Mouse (Mus musculus) MEL (cell line): ENCODE data around the gene Tmcc3. TPM values are rescaled to one million over a fixed set of nuclear protein-coding genes. Genes with fewer than 3 reads are reported as not detected.

ENCODE experiments used
- DNase-seq: peaks from one replicate; pipeline ENCODE4 v3.0.0; 2011; ENCODE audit warnings: low read depth, low spot score
- H3K27ac ChIP-seq: 2 replicates; pipeline ENCODE4 v1.5.1; 2012; ENCODE audit warnings: low read depth, mild to moderate bottlenecking, control low read depth, low read length, moderate library complexity; ENCODE audit not compliant: control insufficient read depth
- H3K27me3 ChIP-seq, 2 experiments: fragments of 150-350 bp in 1 of 2; sonication (generic) in 1 of 2; 2 replicates each; pipeline ENCODE4 v1.6.1; 2012; ENCODE audit warnings: low read length in 2 of 2, mild to moderate bottlenecking in 2 of 2, improper control_type of control experiment in 1 of 2, moderate library complexity in 1 of 2; ENCODE audit not compliant: insufficient read depth in 2 of 2, control insufficient read depth in 1 of 2
- H3K36me3 ChIP-seq, 2 experiments: 2 replicates each; pipeline ENCODE4 v1.6.1; 2012 to 2014; ENCODE audit warnings: low read length in 2 of 2, improper control_type of control experiment in 1 of 2, inconsistent platforms in 1 of 2, mild to moderate bottlenecking in 1 of 2; ENCODE audit not compliant: insufficient read depth in 2 of 2, control insufficient read depth in 1 of 2
- H3K4me1 ChIP-seq, 2 experiments: fragments of 150-350 bp in 1 of 2; sonication (generic) in 1 of 2; 2 replicates each; pipeline ENCODE4 v1.6.1; 2012; ENCODE audit warnings: low read length in 2 of 2, improper control_type of control experiment in 1 of 2, mild to moderate bottlenecking in 1 of 2; ENCODE audit not compliant: insufficient read depth in 2 of 2, control insufficient read depth in 1 of 2
- H3K4me3 ChIP-seq, 2 experiments: fragments of 150-350 bp in 1 of 2; sonication (generic) in 1 of 2; 2 replicates each; pipeline ENCODE4 v1.5.1; 2012; ENCODE audit warnings: low read depth in 2 of 2, low read length in 2 of 2, mild to moderate bottlenecking in 2 of 2, moderate library complexity in 2 of 2, control low read depth in 1 of 2, improper control_type of control experiment in 1 of 2; ENCODE audit not compliant: control insufficient read depth in 1 of 2, insufficient read depth in 1 of 2
- H3K79me2 ChIP-seq: 2 replicates; pipeline ENCODE4 v1.6.1; 2012; ENCODE audit warnings: mild to moderate bottlenecking, low read length, moderate library complexity; ENCODE audit not compliant: control insufficient read depth, poor library complexity, insufficient read depth
- H3K9ac ChIP-seq: 2 replicates; pipeline ENCODE4 v1.6.1; 2012; ENCODE audit warnings: low read depth, mild to moderate bottlenecking, control low read depth, low read length, moderate library complexity; ENCODE audit not compliant: control insufficient read depth, poor library complexity, severe bottlenecking
- H3K9me3 ChIP-seq: fragments of 150-350 bp; sonication (generic); replicated peaks from 2 replicates; pipeline ENCODE4 v1.6.1; 2012; ENCODE audit warnings: mild to moderate bottlenecking, low read length, improper control_type of control experiment, moderate library complexity; ENCODE audit not compliant: insufficient read depth
- CHD2 ChIP-seq: IDR thresholded peaks from 2 replicates; pipeline ENCODE4 v1.6.1; 2011; ENCODE audit warnings: low read length, improper control_type of control experiment
- CTCF ChIP-seq, 3 experiments: IDR thresholded peaks in 2 of 3; conservative IDR thresholded peaks in 1 of 3; 2 replicates each; pipeline ENCODE4 v1.5.1; 2011 to 2012; ENCODE audit warnings: low read length in 3 of 3, low read depth in 2 of 3, mild to moderate bottlenecking in 2 of 3, improper control_type of control experiment in 1 of 3, inconsistent platforms in 1 of 3, mixed read lengths in 1 of 3, moderate library complexity in 1 of 3; ENCODE audit not compliant: control insufficient read depth in 1 of 3, insufficient read depth in 1 of 3, poor library complexity in 1 of 3, severe bottlenecking in 1 of 3
- E2F4 ChIP-seq: IDR thresholded peaks from 2 replicates; pipeline ENCODE4 v1.6.1; 2011; ENCODE audit warnings: low read depth, low read length, improper control_type of control experiment, borderline replicate concordance
- EP300 ChIP-seq, 2 experiments: IDR thresholded peaks; 2 replicates each; pipeline ENCODE4 v1.6.1; 2011; ENCODE audit warnings: improper control_type of control experiment in 2 of 2, low read length in 2 of 2, low read depth in 1 of 2, mild to moderate bottlenecking in 1 of 2
- ETS1 ChIP-seq: IDR thresholded peaks from 2 replicates; pipeline ENCODE4 v1.6.1; 2012; ENCODE audit warnings: low read depth, mild to moderate bottlenecking, inconsistent platforms, low read length, improper control_type of control experiment, moderate library complexity
- GABPA ChIP-seq: IDR thresholded peaks from 2 replicates; pipeline ENCODE4 v1.6.1; 2012; ENCODE audit warnings: low read depth, mild to moderate bottlenecking, inconsistent platforms, low read length, improper control_type of control experiment, moderate library complexity
- MAZ ChIP-seq: IDR thresholded peaks from 2 replicates; pipeline ENCODE4 v1.6.1; 2012; ENCODE audit warnings: low read depth, mild to moderate bottlenecking, inconsistent platforms, low read length, improper control_type of control experiment
- MEF2A ChIP-seq: IDR thresholded peaks from 2 replicates; pipeline ENCODE4 v1.6.1; 2014; ENCODE audit warnings: low read depth, mild to moderate bottlenecking, inconsistent platforms, low read length, improper control_type of control experiment; ENCODE audit not compliant: poor library complexity, insufficient replicate concordance, severe bottlenecking; ENCODE audit errors: extremely low read depth
- MXI1 ChIP-seq: IDR thresholded peaks from 2 replicates; pipeline ENCODE4 v1.6.1; 2011; ENCODE audit warnings: mild to moderate bottlenecking, low read depth, low read length, improper control_type of control experiment
- NELFE ChIP-seq: IDR thresholded peaks from 2 replicates; pipeline ENCODE4 v1.6.1; 2011; ENCODE audit warnings: low read depth, low read length, improper control_type of control experiment
- NRF1 ChIP-seq: IDR thresholded peaks from 2 replicates; pipeline ENCODE4 v1.6.1; 2014; ENCODE audit warnings: low read depth, mild to moderate bottlenecking, inconsistent platforms, low read length, improper control_type of control experiment, moderate library complexity; ENCODE audit not compliant: poor library complexity, insufficient read depth, severe bottlenecking
- POLR2AphosphoS5 ChIP-seq: IDR thresholded peaks from 2 replicates; pipeline ENCODE4 v1.6.1; 2012; ENCODE audit warnings: low read depth, borderline replicate concordance, mild to moderate bottlenecking, inconsistent platforms, low read length, moderate library complexity, mixed read lengths
- SMC3 ChIP-seq: IDR thresholded peaks from 2 replicates; pipeline ENCODE4 v1.6.1; 2011; ENCODE audit warnings: low read depth, low read length, improper control_type of control experiment
- UBTF ChIP-seq: IDR thresholded peaks from 2 replicates; pipeline ENCODE4 v1.6.1; 2012; ENCODE audit warnings: low read depth, mild to moderate bottlenecking, inconsistent platforms, low read length, improper control_type of control experiment, moderate library complexity, borderline replicate concordance; ENCODE audit not compliant: insufficient read depth
- USF2 ChIP-seq, 2 experiments: IDR thresholded peaks; 2 replicates each; pipeline ENCODE4 v1.6.1; 2011 to 2012; ENCODE audit warnings: improper control_type of control experiment in 2 of 2, low read length in 2 of 2, borderline replicate concordance in 1 of 2, inconsistent platforms in 1 of 2, low read depth in 1 of 2, mild to moderate bottlenecking in 1 of 2; ENCODE audit not compliant: insufficient read depth in 1 of 2
- ZC3H11A ChIP-seq: IDR thresholded peaks from 2 replicates; pipeline ENCODE4 v1.6.1; 2012; ENCODE audit warnings: low read depth, mild to moderate bottlenecking, inconsistent platforms, low read length, improper control_type of control experiment
- ZKSCAN1 ChIP-seq: IDR thresholded peaks from 2 replicates; pipeline ENCODE4 v1.6.1; 2012; ENCODE audit warnings: low read depth, mild to moderate bottlenecking, inconsistent platforms, low read length, improper control_type of control experiment, moderate library complexity
- polyA plus RNA-seq, 2 experiments: library from polyadenylated mRNA; stranded (reverse) in 1 of 2; unstranded in 1 of 2; fragments of >175 nt in 1 of 2; fragments of >200 nt in 1 of 2; gene quantifications; 2 replicates each; pipeline versions ENCODE4 v1.2.1 to v1.2.4; 2012; ENCODE audit warnings: low replicate concordance in 2 of 2, low read depth in 1 of 2; ENCODE audit not compliant: insufficient read length in 2 of 2, insufficient read depth in 1 of 2, missing spikeins in 1 of 2
- total RNA-seq: library from RNA; depleted of rRNA; stranded (reverse); fragments of 300-350 nt; gene quantifications from 2 replicates; pipeline ENCODE4 v1.2.3, GENCODE M21; 2012

Gene Tmcc3
- total and polyA plus RNA-seq, 3 experiments: 1.3 to 2.6 TPM; not detected in 1

GRCm38 (mm10) chr10:94555394-94555793 is 243.6 kb downstream of the Tmcc3 start:
- peaks cover 7 to 14% of the 10 kb centered on the region in 2 experiments for H3K4me1 ChIP-seq
- peaks cover 0 to 15% of the 10 kb centered on the region in 2 experiments for H3K36me3 ChIP-seq
- no peaks in the 10 kb centered on the region for H3K79me2 ChIP-seq
- no peak overlapping the region for H3K27ac ChIP-seq
- DNase-seq: no peak
- no peaks in the 10 kb centered on the region for H3K27me3 ChIP-seq
- no peak overlapping the region for H3K9ac ChIP-seq
- TF ChIP-seq E2F4 (no peak), NRF1 (no peak), ZKSCAN1 (no peak), MXI1 (no peak), SMC3 (no peak), MAZ (no peak), MEF2A (no peak), GABPA (no peak)
- TF ChIP-seq, all 39 proteins: peak for 0
- Histone ChIP-seq H3K4me3 (no peak overlapping the region), H3K9me3 (no peaks in the 10 kb centered on the region)

- no peak overlapping the region for H3K4me3 ChIP-seq
- no peak overlapping the region for H3K27ac ChIP-seq
- no peaks in the 10 kb centered on the region for H3K27me3 ChIP-seq
- peaks cover 0 to 18% of the 10 kb centered on the region in 2 experiments for H3K36me3 ChIP-seq
- DNase-seq: no peak
- TF ChIP-seq CHD2: no peak
- TF ChIP-seq POLR2AphosphoS5: no peak
- no peak for TF ChIP-seq EP300 (IDR thresholded peaks at IDR 0.05; ENCODE audit: low read depth in 1 of 2, low read length in 2 of 2)
- no peak for TF ChIP-seq ETS1
- no peak for TF ChIP-seq ZC3H11A
- no peak for TF ChIP-seq CTCF (IDR thresholded peaks at IDR 0.05 in 2 of 3, conservative IDR thresholded peaks at IDR 0.05 in 1 of 3; ENCODE audit: control insufficient read depth in 1 of 3, insufficient read depth in 1 of 3, low read depth in 2 of 3, low read length in 3 of 3, poor library complexity in 1 of 3, severe bottlenecking in 1 of 3)
- TF ChIP-seq UBTF: no peak
- TF ChIP-seq NELFE: no peak
- TF ChIP-seq NRF1: no peak
- TF ChIP-seq USF2 (IDR thresholded peaks at IDR 0.05; ENCODE audit: borderline replicate concordance in 1 of 2, insufficient read depth in 1 of 2, low read depth in 1 of 2, low read length in 2 of 2): no peak
- H3K9me3 ChIP-seq: no peaks in the 10 kb centered on the region
- H3K4me1 ChIP-seq: peaks cover 7 to 19% of the 10 kb centered on the region in 2 experiments
- no peaks in the 10 kb centered on the region for H3K79me2 ChIP-seq
- no peak overlapping the region for H3K9ac ChIP-seq
These were observed 245.8 kb downstream of the Tmcc3 start for GRCm38 (mm10) chr10:94557428-94558149.
